Mouse (Mus musculus) liver, embryonic 14.5 days (tissue): Measurements from ENCODE around the gene Rnasek.

ENCODE experiments used
- CTCF ChIP-seq: IDR thresholded peaks from 2 replicates; pipeline ENCODE4 v1.5.1; 2016; ENCODE audit warnings: antibody characterized with exemption, low read depth, control low read depth
- EP300 ChIP-seq: IDR thresholded peaks from 2 replicates; pipeline ENCODE4 v1.6.1; 2016; ENCODE audit warnings: antibody characterized with exemption, low read depth

DNA sequence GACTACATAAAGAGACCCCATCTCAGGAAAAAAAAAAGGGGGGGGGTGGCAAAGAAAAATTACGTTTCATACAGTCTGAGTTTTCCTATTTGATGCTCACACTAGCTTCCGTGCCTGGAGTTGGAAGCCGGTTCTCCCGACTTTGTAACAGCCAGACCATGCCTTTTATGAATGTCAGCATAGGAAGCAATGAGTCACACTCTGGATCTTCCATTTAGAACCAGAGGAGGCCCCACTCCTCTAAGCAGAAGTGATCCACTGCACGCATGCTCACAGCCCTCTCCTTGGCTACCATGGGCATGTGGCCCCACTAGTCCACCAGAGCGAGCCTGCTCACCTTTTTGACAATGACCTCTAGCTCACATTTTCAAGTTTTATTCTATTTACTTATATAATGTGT lies 48.5 kb downstream of the Rnasek start:
- TF ChIP-seq CTCF, result no peak
- TF ChIP-seq EP300, result no peak
